Mouse (Mus musculus): ENCODE results near the gene H2afy.
A peak's percentile ranks its signal among the peaks of the same experiment; 100 is the strongest.

Gene H2afy

GRCm38 (mm10) chr13:56111601-56112000, 24.6 kb downstream of the H2afy start:
- no peak for DNase-seq (ENCODE audit: low spot score)

DNA sequence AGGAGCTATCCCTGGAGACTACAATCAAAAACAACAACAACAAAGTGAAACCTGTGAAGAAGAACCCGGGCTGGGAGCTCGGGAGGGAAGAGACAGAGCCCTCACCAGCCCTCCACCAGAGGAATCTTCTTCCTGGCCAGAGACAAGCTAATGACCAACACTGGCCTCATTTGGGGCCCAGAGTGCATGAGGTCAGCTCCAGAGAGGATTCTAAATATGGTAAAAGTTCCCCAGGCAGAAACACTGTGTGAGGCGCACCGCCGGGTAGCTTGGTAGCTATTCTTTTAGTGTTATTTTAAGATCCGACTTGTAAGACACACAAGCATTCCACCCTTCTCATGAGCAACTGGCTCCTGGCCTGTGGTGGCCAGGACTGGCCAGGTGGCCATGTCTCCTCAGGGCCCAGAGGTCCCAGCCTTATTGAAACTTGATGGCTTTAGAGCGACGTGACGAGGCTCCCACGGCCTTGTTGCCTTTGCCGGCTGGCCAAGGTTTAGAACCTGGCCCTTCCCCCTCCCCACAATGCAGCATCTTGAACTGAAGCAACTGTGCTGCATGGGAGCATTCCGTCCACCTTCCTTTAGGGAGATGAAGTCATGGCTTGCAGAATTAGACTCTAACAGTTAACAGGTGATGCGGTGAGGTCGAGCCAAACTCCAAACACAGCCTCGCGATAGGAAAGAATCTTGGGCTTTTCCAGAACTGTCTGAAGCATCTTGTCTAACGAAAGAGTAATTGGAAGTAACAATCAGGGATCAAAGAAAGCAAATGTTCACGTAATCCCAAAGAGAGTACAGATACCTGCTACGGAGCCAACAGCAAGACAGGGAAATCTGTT, 25.2 kb downstream of the H2afy start:
- DNase-seq (ENCODE audit: low spot score), result no peak

DNA sequence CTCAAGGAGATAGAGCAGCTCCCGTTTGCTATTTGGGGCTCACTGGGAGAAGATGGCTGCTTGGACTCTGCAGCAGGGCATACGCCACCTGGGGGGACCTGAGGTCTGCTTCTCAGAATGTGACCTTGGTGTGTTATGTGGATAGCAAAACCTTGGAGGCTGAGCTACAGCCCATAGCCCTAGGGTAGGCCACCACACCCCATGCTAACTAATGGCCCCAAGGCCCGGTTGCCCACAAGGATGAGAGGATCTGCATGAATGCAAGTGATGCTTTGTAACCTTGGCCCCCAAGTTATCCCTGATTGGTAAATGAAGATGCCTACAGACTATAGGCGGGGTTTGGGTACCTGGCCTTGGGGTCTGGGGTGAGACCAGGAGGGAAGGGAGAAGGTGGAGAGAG, 26.5 kb downstream of the H2afy start:
- no peak for DNase-seq (ENCODE audit: low spot score)

DNA sequence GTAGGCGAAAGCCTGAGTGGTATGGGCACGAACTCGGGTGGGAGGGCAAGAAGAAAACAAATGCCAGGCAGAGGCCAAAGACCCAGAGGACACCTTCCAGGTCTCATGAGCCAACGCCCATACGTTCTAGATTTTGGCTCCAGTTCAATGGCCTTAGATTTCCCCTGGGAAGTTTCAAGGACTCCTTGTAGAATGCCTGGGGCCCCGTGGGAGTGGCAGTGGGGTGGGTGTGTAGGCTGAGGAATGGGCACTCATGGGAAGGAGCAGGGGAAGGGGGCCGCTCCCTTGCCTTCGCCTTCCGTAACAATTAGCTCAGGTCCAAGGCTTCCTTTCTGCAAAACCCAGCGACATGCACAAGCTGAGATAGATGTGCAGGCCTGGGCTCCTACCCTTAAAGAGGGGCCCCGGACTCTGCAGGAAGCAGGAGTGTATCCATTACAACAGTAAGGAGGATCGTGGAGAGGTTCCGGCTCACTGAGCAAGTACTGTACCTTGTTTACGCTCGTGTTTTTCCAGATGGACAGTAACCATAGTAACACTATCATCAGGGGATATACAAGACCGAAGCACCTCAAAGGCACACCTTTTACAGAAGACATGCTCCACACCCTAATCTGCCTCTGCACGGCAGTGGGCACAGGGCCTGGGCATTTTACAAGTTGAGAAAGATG, 27.2 kb downstream of the H2afy start:
- DNase-seq (ENCODE audit: low spot score), result no peak

- no peak for DNase-seq (ENCODE audit: low spot score)
These were observed 31.2 kb downstream of the H2afy start for GRCm38 (mm10) chr13:56104971-56105391.

DNA sequence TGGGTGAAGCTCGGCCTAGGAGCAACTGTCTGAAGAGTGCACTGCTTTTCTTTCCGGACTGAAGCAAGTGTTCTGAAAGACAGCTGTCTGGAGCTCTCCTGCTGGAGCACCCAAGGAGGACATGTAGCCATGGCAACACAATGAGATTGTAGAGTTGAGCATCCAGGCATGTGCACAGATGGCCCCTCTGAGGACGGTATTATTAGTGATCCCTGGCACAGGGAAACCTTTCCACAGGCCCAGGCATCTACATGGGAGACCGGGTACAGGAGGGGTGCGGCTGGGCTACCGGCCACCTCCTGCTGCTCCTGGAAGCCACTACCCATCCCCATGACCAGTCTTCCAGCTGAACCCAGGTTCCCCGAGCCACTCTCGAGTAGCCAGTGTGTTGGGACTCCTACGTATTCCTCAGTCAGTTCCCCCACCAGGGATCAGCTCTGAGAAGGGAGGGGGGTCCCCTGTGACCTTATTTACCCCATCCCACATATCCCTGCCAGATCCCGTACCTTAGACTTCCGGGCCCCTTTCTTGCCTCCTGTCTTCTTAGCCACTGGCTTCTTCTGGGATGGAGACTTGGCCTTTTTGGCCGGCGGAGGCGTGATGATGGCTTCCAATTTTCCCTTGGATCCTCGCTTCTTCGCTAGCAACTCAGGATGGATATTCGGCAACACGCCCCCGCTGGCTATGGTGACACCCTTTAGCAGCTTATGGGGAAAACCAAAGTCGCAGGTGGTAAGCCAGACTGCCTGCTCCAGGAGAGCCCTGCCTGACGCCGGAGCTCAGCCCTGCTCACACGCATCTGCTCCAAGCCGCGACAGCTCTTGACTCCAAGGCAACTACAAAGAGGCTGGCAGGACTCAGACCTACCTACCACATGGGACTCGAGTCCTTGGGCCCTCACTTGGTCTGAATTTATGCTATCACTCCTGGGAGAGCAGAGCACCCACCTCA, 32.1 kb downstream of the H2afy start:
- DNase-seq (ENCODE audit: low spot score), result peak; percentile 54

- DNase-seq (ENCODE audit: low spot score), result no peak
These were observed 34.0 kb downstream of the H2afy start for GRCm38 (mm10) chr13:56102160-56102559.

DNA sequence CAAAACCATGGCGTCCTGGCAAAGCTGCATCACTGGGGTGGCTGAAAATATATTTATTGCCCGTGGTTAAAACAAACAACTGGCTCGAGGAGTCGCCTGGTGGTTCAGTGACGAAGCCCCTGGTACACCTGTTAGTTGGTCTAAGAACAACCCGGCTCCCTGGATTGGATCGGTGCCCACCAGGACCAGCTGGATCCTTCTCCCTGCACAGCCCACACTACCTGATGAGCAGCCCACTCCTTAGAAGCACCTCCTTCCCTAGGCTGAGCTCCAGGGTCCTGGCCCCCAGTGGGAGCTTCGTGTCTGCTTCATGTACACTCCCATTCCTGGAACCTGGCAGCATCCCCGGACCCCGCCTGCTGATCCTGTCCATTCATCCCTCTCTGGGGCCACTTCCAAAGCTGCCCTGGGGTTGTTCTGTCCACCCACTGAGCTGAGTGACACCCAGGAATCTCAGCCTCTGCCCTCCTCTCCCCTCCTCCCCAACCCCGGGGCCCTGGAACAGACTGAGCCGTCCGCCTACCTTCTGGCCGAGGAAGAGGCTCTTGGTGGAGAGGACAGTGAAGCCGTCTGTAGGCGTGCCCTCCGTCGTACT, 40.5 kb downstream of the H2afy start:
- no peak for DNase-seq (ENCODE audit: low spot score)

DNA sequence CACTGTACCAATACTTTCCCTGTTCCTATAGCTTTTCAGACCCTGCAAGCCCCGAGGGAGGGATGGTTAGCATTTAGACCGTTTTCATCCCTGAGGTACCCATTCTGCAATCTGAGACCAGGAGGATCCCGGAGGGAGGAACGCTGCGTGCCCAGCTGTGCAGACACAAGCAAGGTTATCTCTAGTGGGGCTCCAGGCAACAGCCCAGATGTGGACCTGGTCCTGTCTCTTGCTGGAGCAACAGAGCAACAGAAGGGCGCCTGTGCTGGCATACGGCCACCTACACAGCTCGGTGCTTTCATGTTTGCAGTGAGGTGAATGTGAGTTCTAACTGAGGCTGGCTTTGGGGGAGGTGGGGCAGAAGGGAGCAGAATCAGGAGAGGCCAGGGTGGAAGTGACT, 41.6 kb downstream of the H2afy start:
- no peak for DNase-seq (ENCODE audit: low spot score)

- no peak for DNase-seq (ENCODE audit: low spot score)
These were observed 42.5 kb downstream of the H2afy start for GRCm38 (mm10) chr13:56093680-56094079.

GRCm38 (mm10) chr13:56092606-56093005, 43.6 kb downstream of the H2afy start:
- no peak for DNase-seq (ENCODE audit: low spot score)

GRCm38 (mm10) chr13:56090597-56090996, 45.6 kb downstream of the H2afy start:
- no peak for DNase-seq (ENCODE audit: low spot score)

DNA sequence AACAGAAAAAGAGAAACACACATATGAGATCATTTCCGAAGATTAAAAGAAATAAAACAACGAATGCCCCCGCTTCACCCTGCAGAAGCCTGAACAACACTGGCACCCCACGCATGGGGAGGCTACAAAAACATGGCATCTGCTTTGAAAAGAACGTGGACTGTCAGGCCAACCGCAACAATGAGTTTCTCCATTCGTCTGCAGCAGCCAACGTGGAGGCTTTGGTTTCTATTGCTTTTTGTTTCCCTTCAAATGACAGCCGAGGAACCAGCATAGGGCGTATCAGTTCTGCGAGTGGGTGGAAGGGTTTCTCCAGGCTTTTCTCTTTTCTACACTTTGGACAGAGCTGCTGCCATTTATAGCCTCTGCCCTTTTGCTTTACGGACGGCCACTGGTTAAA, 47.6 kb downstream of the H2afy start:
- DNase-seq (ENCODE audit: low spot score), result no peak

DNA sequence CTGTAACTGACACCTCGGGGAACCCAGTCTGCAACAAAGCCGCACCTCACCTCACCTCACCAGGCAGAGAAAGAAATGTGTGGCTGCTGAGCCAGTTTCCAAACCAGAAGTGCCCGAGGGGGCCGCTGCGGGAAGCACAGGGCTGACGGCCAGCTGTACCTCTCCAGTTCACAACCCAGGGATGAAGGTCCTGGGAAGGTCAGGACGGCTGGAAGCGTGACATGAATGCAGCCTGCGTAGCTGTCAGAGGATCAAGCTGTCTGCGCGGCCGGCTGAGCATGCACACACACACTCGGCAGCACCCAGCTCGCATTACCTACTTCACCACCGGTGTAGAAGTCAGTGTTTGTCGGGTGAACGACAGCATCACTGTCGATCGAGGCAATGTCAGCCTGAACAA, 48.2 kb downstream of the H2afy start:
- no peak for DNase-seq (ENCODE audit: low spot score)

- DNase-seq (ENCODE audit: low spot score), result no peak
These were observed 51.8 kb downstream of the H2afy start for GRCm38 (mm10) chr13:56084146-56084905.

DNA sequence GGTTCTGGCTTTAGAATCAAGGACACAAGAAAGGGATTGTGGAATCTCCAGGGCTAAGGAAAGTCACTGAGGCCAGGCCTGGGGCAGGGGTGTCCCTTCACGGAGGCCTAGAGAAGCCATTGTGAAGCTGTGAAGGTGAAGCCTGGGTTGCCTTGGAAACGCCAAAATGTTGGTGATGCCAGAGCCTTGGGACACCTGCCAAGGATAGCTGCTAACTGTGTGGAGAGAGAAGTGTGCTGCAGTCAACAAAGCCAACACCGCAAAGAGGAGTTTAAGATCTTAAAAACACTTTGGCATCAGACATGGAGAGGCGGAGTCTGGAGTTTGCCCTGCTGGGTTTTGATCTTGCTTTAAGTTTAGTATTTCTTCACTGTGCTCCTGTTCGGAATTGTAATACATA, 54.5 kb downstream of the H2afy start:
- DNase-seq (ENCODE audit: low spot score), result no peak

- no peak for DNase-seq (ENCODE audit: low spot score)
These were observed 56.5 kb downstream of the H2afy start for GRCm38 (mm10) chr13:56079616-56080015.

DNA sequence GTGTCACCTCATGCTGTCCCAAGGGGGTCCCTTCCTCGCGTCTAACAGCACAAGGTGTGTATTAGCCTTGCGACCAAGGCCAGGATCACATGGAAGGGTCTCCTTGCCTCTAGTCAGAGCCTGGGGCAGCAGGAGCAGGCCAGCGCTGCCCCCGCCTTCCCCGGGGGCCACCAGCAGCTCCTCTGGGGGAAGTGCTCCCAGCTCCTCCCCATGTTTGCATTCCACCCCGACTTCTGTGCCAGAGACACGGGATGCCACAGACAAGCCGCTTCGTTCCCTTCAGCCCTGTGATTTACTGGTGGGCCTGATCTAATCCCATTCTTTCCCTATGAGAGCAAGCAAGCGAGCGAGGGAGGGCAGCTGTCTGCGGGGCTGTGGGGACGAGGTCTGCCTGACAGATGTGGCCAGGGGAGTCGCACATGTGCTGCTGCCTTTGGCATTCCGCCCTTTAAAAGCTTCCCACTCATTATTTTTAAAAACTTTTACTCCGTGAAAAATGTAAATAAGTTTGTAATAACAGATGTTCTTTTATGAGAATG, 57.4 kb downstream of the H2afy start:
- no peak for DNase-seq (ENCODE audit: low spot score)

GRCm38 (mm10) chr13:56075930-56076329, 60.2 kb downstream of the H2afy start:
- no peak for DNase-seq (ENCODE audit: low spot score)

DNA sequence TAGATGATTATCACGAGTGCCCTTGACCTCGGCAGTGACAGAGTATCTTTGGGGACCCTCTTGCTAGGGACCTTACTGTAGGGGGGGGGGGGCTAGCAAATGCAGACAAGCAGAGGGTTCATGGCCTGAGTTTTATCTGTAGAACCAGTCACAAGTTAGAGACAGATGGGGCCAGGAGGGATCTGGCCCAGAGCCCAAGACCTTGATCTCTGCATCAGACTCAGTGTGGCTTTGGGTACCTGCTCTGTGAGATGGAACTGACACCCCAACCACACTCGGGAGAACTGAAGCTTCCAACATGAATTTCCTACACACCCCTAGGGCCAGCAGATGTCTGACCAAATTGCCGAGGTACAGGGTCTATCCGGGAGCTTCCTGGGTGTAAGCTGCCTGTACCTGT, 63.0 kb downstream of the H2afy start:
- DNase-seq (ENCODE audit: low spot score), result no peak

GRCm38 (mm10) chr13:56072268-56072607, 63.9 kb downstream of the H2afy start:
- no peak for DNase-seq (ENCODE audit: low spot score)
